Mouse (Mus musculus) CH12.LX (cell line): ENCODE data around the gene Sstr3. TPM values are rescaled to one million over a fixed set of nuclear protein-coding genes. Genes with fewer than 3 reads are reported as not detected.

Experiments
- DNase-seq: peaks from one replicate; pipeline ENCODE4 v3.0.0-alpha.2; 2013; ENCODE audit errors: extremely low read depth
- H3K27ac ChIP-seq: 2 replicates; pipeline ENCODE4 v1.5.1; 2012; ENCODE audit warnings: low read depth, mild to moderate bottlenecking, control low read depth, moderate library complexity; ENCODE audit not compliant: insufficient read depth
- H3K27me3 ChIP-seq: replicated peaks from 2 replicates; pipeline ENCODE3; 2012; ENCODE audit warnings: inconsistent platforms
- H3K36me3 ChIP-seq, 2 experiments: replicated peaks in 1 of 2; 2 replicates each; pipeline versions ENCODE3 to v1.6.1; 2012; ENCODE audit warnings: inconsistent platforms in 1 of 2, low read length in 1 of 2, mild to moderate bottlenecking in 1 of 2, mixed read lengths in 1 of 2, moderate library complexity in 1 of 2; ENCODE audit not compliant: control insufficient read depth in 1 of 2, insufficient read depth in 1 of 2
- H3K4me1 ChIP-seq, 2 experiments: 2 replicates each; pipeline ENCODE4 v1.6.1; 2012; ENCODE audit warnings: inconsistent platforms in 1 of 2, moderate library complexity in 1 of 2; ENCODE audit not compliant: insufficient read depth in 2 of 2, control insufficient read depth in 1 of 2
- H3K4me2 ChIP-seq: 2 replicates; pipeline ENCODE4 v1.6.1; 2012; ENCODE audit warnings: low read depth, mild to moderate bottlenecking, control low read depth; ENCODE audit not compliant: poor library complexity, insufficient read depth, severe bottlenecking
- H3K4me3 ChIP-seq, 3 experiments: fragments of 150-350 bp in 1 of 3; sonication (generic) in 1 of 3; replicated peaks in 1 of 3; 2 replicates each; pipeline versions ENCODE3 to v1.5.1; 2011 to 2012; ENCODE audit warnings: low read depth in 2 of 3, low read length in 2 of 3, mild to moderate bottlenecking in 2 of 3, moderate library complexity in 2 of 3, control low read depth in 1 of 3, improper control_type of control experiment in 1 of 3, inconsistent platforms in 1 of 3, mixed read lengths in 1 of 3; ENCODE audit not compliant: poor library complexity in 1 of 3
- H3K79me2 ChIP-seq: replicated peaks from 2 replicates; pipeline ENCODE4 v1.6.1; 2012; ENCODE audit warnings: mild to moderate bottlenecking, moderate library complexity; ENCODE audit not compliant: control insufficient read depth, poor library complexity, insufficient read depth, severe bottlenecking; ENCODE audit errors: extremely low read depth
- H3K9ac ChIP-seq: 2 replicates; pipeline ENCODE4 v1.6.1; 2012; ENCODE audit warnings: low read depth, mild to moderate bottlenecking, control low read depth, moderate library complexity; ENCODE audit not compliant: insufficient read depth
- H3K9me3 ChIP-seq: replicated peaks from 2 replicates; pipeline ENCODE3; 2012; ENCODE audit warnings: low read length, inconsistent platforms, mixed read lengths
- BHLHE40 ChIP-seq: IDR thresholded peaks from 2 replicates; pipeline ENCODE4 v1.6.1; 2011; ENCODE audit warnings: mild to moderate bottlenecking, low read depth, low read length, improper control_type of control experiment
- CHD1 ChIP-seq: IDR thresholded peaks from 2 replicates; pipeline ENCODE4 v1.6.1; 2012; ENCODE audit warnings: low read depth, low read length, improper control_type of control experiment, inconsistent platforms
- CHD2 ChIP-seq: IDR thresholded peaks from 2 replicates; pipeline ENCODE4 v1.6.1; 2011; ENCODE audit warnings: low read length, improper control_type of control experiment
- CTCF ChIP-seq, 2 experiments: IDR thresholded peaks in 1 of 2; conservative IDR thresholded peaks in 1 of 2; 2 replicates each; pipeline ENCODE4 v1.5.1; 2011 to 2012; ENCODE audit warnings: low read depth in 2 of 2, low read length in 2 of 2, improper control_type of control experiment in 1 of 2, inconsistent platforms in 1 of 2, mild to moderate bottlenecking in 1 of 2, moderate library complexity in 1 of 2
- E2F4 ChIP-seq: IDR thresholded peaks from 2 replicates; pipeline ENCODE4 v1.6.1; 2011; ENCODE audit warnings: low read depth, low read length, improper control_type of control experiment; ENCODE audit not compliant: insufficient replicate concordance
- EP300 ChIP-seq: IDR thresholded peaks from 2 replicates; pipeline ENCODE4 v1.6.1; 2011; ENCODE audit warnings: low read length, improper control_type of control experiment
- ETS1 ChIP-seq: conservative IDR thresholded peaks from 2 replicates; pipeline ENCODE4 v1.6.1; 2012; ENCODE audit warnings: low read depth, mild to moderate bottlenecking, inconsistent platforms, low read length, improper control_type of control experiment, moderate library complexity
- GABPA ChIP-seq: IDR thresholded peaks from 2 replicates; pipeline ENCODE4 v1.6.1; 2012; ENCODE audit warnings: low read depth, low read length, improper control_type of control experiment, inconsistent platforms; ENCODE audit not compliant: insufficient replicate concordance
- HCFC1 ChIP-seq: IDR thresholded peaks from 2 replicates; pipeline ENCODE4 v1.6.1; 2012; ENCODE audit warnings: low read depth, mild to moderate bottlenecking, inconsistent platforms, low read length, improper control_type of control experiment
- IRF4 ChIP-seq: IDR thresholded peaks from 2 replicates; pipeline ENCODE4 v1.6.1; 2014; ENCODE audit warnings: low read depth, mild to moderate bottlenecking, inconsistent platforms, low read length, improper control_type of control experiment
- JUN ChIP-seq: IDR thresholded peaks from 2 replicates; pipeline ENCODE4 v1.6.1; 2011; ENCODE audit warnings: low read depth, mild to moderate bottlenecking, low read length, improper control_type of control experiment, moderate library complexity; ENCODE audit not compliant: insufficient read depth
- JUND ChIP-seq: conservative IDR thresholded peaks from 2 replicates; pipeline ENCODE4 v1.6.1; 2011; ENCODE audit warnings: low read depth, low read length, improper control_type of control experiment
- KAT2A ChIP-seq: IDR thresholded peaks from 2 replicates; pipeline ENCODE4 v1.6.1; 2012; ENCODE audit warnings: low read length, improper control_type of control experiment, inconsistent platforms; ENCODE audit not compliant: insufficient replicate concordance
- MAFK ChIP-seq: IDR thresholded peaks from 2 replicates; pipeline ENCODE4 v1.6.1; 2011; ENCODE audit warnings: low read length, improper control_type of control experiment; ENCODE audit not compliant: insufficient replicate concordance
- MAX ChIP-seq: IDR thresholded peaks from 2 replicates; pipeline ENCODE4 v1.6.1; 2011; ENCODE audit warnings: low read length, improper control_type of control experiment
- MAZ ChIP-seq: IDR thresholded peaks from 2 replicates; pipeline ENCODE4 v1.6.1; 2012; ENCODE audit warnings: low read depth, mild to moderate bottlenecking, inconsistent platforms, low read length, improper control_type of control experiment, moderate library complexity
- MEF2A ChIP-seq: IDR thresholded peaks from 2 replicates; pipeline ENCODE4 v1.6.1; 2014; ENCODE audit warnings: low read depth, mild to moderate bottlenecking, inconsistent platforms, low read length, improper control_type of control experiment, borderline replicate concordance
- MXI1 ChIP-seq: IDR thresholded peaks from 2 replicates; pipeline ENCODE4 v1.6.1; 2011; ENCODE audit warnings: mild to moderate bottlenecking, low read depth, low read length, improper control_type of control experiment
- MYC ChIP-seq: IDR thresholded peaks from 2 replicates; pipeline ENCODE4 v1.6.1; 2011; ENCODE audit warnings: low read depth, mild to moderate bottlenecking, improper control_type of control experiment, low read length
- NELFE ChIP-seq: IDR thresholded peaks from 2 replicates; pipeline ENCODE4 v1.6.1; 2011; ENCODE audit warnings: low read depth, low read length, improper control_type of control experiment
- NRF1 ChIP-seq: IDR thresholded peaks from 2 replicates; pipeline ENCODE4 v1.6.1; 2014; ENCODE audit warnings: low read depth, mild to moderate bottlenecking, inconsistent platforms, low read length, improper control_type of control experiment, moderate library complexity
- POLR2AphosphoS2 ChIP-seq: IDR thresholded peaks from 2 replicates; pipeline ENCODE4 v1.6.1; 2011; ENCODE audit warnings: low read depth, low read length, improper control_type of control experiment
- RCOR1 ChIP-seq: conservative IDR thresholded peaks from 2 replicates; pipeline ENCODE4 v1.6.1; 2012; ENCODE audit warnings: low read depth, mild to moderate bottlenecking, inconsistent platforms, low read length, improper control_type of control experiment
- SIN3A ChIP-seq: IDR thresholded peaks from 2 replicates; pipeline ENCODE4 v1.6.1; 2012; ENCODE audit warnings: low read length, improper control_type of control experiment, inconsistent platforms
- SMC3 ChIP-seq: IDR thresholded peaks from 2 replicates; pipeline ENCODE4 v1.6.1; 2011; ENCODE audit warnings: low read depth, low read length, improper control_type of control experiment
- TBP ChIP-seq: conservative IDR thresholded peaks from 2 replicates; pipeline ENCODE4 v1.6.1; 2011; ENCODE audit warnings: low read depth, low read length, improper control_type of control experiment
- TCF12 ChIP-seq: IDR thresholded peaks from 2 replicates; pipeline ENCODE4 v1.6.1; 2014; ENCODE audit warnings: low read depth, mild to moderate bottlenecking, inconsistent platforms, low read length, improper control_type of control experiment
- USF1 ChIP-seq: IDR thresholded peaks from 2 replicates; pipeline ENCODE4 v1.6.1; 2014; ENCODE audit warnings: low read depth, mild to moderate bottlenecking, inconsistent platforms, low read length, improper control_type of control experiment
- USF2 ChIP-seq: conservative IDR thresholded peaks from 2 replicates; pipeline ENCODE4 v1.6.1; 2011; ENCODE audit warnings: low read depth, low read length, improper control_type of control experiment
- ZC3H11A ChIP-seq: IDR thresholded peaks from 2 replicates; pipeline ENCODE4 v1.6.1; 2012; ENCODE audit warnings: low read depth, mild to moderate bottlenecking, inconsistent platforms, low read length, improper control_type of control experiment
- ZMIZ1 ChIP-seq: IDR thresholded peaks from 2 replicates; pipeline ENCODE4 v1.6.1; 2012; ENCODE audit warnings: low read depth, mild to moderate bottlenecking, inconsistent platforms, low read length, improper control_type of control experiment
- ZNF384 ChIP-seq: IDR thresholded peaks from 2 replicates; pipeline ENCODE4 v1.6.1; 2012; ENCODE audit warnings: low read depth, low read length, improper control_type of control experiment, inconsistent platforms
- dilution Hi-C: fragments of 300-500 bp; cut with MboI; formaldehyde crosslinking; loops from 2 replicates; pipeline ENCODE4 v1.14.3; 2020; ENCODE audit warnings: low sequenced_read_pairs; ENCODE audit not compliant: extremely low pct_unique_long_range_greater_than_20kb, extremely low pct_ligation_motif_present
- in situ Hi-C: fragments of 300-500 bp; cut with MboI; formaldehyde crosslinking; loops from 3 replicates; pipeline ENCODE4 v1.14.3; 2019; ENCODE audit warnings: low sequenced_read_pairs, low pct_ligation_motif_present, low pct_unique_long_range_greater_than_20kb, mixed read lengths
- polyA plus RNA-seq: library from polyadenylated mRNA; unstranded; fragments of >175 nt; gene quantifications from 2 replicates; pipeline ENCODE4 v1.2.1, GENCODE M21; 2012; ENCODE audit warnings: low read depth; ENCODE audit not compliant: insufficient read length
- total RNA-seq, 2 experiments: library from RNA; depleted of rRNA; stranded (reverse); fragments of 300-350 nt in 1 of 2; fragments of >200 nt in 1 of 2; gene quantifications; 2 replicates each; pipeline ENCODE4 v1.2.3; 2012 to 2014

The Sstr3 gene
- total and polyA plus RNA-seq, 3 experiments: 0.36 TPM; not detected in 2

DNA sequence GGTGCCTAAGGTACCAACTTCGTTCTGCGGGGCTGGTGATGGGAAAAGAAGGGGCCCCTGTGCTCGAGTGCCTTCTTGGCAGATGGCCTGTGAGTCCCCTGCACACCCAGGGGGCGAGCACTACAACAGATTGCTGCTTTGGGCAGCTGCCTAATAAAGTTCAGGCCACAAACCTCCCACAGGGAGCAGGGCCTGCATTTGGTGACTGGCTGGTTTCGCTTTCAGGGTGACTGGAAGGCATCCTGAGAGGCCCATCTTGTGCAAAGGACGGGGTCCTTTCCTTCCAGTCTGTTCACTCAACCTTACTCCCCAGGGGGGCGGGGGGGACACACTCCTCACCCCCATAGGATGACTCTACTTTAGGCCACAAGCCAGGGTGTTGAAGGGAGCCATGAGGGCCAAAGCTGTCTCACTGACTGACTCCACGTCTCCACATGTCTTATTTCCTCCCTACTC is 34.3 kb downstream of the Sstr3 start (continued):
- TF ChIP-seq SMC3 (no peak; the same call in 1 of the 2 replicates), SIN3A (peak; percentile 82; the same call in 1 of the 2 replicates), MAFK (peak; percentile 72), JUN (peak; percentile 68), NRF1 (peak; percentile 17; the same call in 1 of the 2 replicates)

DNA sequence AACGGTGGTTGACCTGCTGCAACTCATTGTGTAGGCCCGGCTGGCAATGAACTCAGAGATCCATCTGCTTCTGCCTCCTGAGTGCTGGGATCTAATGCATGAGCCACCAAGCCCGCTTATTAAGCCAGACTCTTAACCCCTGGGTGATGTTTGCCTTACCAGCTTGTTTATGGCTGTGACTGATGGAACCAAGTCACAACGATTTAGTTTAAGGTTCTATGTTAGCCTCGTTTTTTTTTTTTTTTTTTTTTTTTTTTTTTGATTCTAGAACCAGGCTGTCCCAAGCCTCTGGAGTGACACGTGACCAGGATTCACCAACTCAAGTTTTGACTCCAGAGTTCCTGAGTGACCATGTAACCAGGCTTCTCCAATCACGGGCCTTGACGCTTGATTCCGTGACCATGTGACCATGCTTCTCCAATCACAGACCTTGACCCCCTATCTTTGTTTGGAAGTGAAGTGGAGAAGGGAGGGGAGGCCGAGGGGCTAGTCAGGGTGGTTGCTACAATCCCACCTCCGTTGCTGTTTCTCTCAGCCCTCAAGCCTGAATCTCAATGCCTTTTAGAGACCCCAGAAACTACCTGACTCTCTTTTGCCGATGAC is 35.1 kb downstream of the Sstr3 start:
- H3K4me3 ChIP-seq: peak overlapping the region in 2 of 3 experiments; percentile 7 to 12

More for the DNA sequence above, 35.1 kb downstream of the Sstr3 start:
- dilution Hi-C loops (no loop called here), in situ Hi-C loops (no loop called here)
- Histone ChIP-seq H3K79me2 (no peaks in the 10 kb centered on the region), H3K36me3 (peaks cover 0 to 3% of the 10 kb centered on the region in 2 experiments), H3K9me3 (peaks cover 10% of the 10 kb centered on the region), H3K4me1 (peaks cover 24 to 63% of the 10 kb centered on the region in 2 experiments), H3K9ac (peak overlapping the region; percentile 54), H3K27me3 (no peaks in the 10 kb centered on the region), H3K27ac (peak overlapping the region; percentile 97), H3K4me2 (peak overlapping the region; percentile 55)
- TF ChIP-seq MXI1 (0 out of 2 replicates have a peak, but pooled peaks have one; percentile 7), TCF12 (no peak), ZC3H11A (no peak), MAZ (no peak; the same call in 1 of the 2 replicates), GABPA (no peak), USF1 (peak; percentile 90), TBP (no peak; the same call in 1 of the 2 replicates), NRF1 (no peak), SIN3A (no peak), E2F4 (no peak), JUND (no peak), USF2 (peak; percentile 86), MYC (no peak), CHD2 (no peak), RCOR1 (no peak; the same call in 1 of the 2 replicates), KAT2A (no peak), MAX (peak; percentile 89), ZNF384 (peak; percentile 38; the same call in 1 of the 2 replicates), EP300 (no peak), ZMIZ1 (no peak), HCFC1 (no peak), BHLHE40 (peak; percentile 76), ETS1 (no peak), CHD1 (no peak), MEF2A (no peak), NELFE (no peak), POLR2AphosphoS2 (no peak), CTCF (conservative IDR thresholded peaks at IDR 0.05 in 1 of 2, IDR thresholded peaks at IDR 0.05 in 1 of 2; ENCODE audit: low read depth in 2 of 2, low read length in 2 of 2) (no peak), IRF4 (no peak), JUN (no peak)
- DNase-seq: peak; percentile 76
